Mouse (Mus musculus): ENCODE measurements around the gene Rab4b. TPM values are rescaled to one million over a fixed set of nuclear protein-coding genes. Genes with fewer than 3 reads are reported as not detected.
A peak's percentile ranks its signal among the peaks of the same experiment; 100 is the strongest.

The Rab4b gene
- total RNA-seq, 2 experiments from 2014 or later: 93.5 to 98.7 TPM

GRCm38 (mm10) chr7:27182498-27182897 lies 3.8 kb upstream of the Rab4b start:
- no peak for DNase-seq

DNA sequence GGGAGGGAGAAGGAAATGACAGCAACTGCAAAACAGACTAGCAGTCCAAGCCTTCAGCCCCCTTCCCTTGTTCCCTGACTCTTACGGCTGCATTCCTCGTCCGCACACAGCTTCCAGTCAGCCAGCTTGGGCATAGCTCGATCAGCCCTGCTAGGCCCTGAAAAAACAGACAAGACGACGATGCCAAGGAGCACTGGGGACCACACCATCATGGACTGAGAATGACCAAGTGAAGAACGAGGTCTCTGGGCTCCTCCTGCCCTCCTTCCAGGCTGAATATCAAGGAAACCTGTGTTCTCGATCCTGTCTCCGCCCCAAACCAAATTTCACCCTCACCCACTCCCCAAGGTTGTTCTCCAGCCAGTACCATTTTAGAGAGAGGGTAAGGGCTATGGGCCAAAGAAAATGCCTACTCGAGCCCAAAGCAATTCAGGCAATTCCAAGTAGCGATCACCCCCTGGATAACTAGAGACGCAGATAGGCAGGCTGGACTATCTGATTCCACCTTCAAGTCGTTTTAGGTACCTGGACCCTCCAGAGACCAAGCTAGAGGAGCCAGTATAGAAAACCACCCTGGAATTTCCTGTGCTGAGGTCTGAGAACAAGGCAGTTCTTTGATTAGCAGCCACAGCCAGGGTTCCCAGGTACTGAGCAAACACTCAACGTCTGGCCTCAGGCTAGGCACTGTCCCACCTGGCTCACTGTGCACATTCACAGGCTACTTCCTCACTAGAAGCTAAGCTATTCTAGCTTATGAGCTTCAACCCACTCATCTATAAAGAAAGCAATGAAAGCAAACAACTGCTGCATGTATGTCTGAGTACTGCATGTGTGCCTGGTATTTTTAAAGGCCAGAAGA lies 2.4 kb upstream of the Rab4b start, which contains the start of the genes Gm21983 and Mia:
Gm21983 (minus strand) TSS at position 250 of the 859 bp plus-strand sequence.
Mia (minus strand) TSS at position 321 of the 859 bp plus-strand sequence.
- DNase-seq: no peak

- no peak for DNase-seq
Measured at GRCm38 (mm10) chr7:27180036-27180435, 1.3 kb upstream of the Rab4b start.

GRCm38 (mm10) chr7:27179217-27179918 lies 672 bp upstream of the Rab4b start:
- DNase-seq: no peak

DNA sequence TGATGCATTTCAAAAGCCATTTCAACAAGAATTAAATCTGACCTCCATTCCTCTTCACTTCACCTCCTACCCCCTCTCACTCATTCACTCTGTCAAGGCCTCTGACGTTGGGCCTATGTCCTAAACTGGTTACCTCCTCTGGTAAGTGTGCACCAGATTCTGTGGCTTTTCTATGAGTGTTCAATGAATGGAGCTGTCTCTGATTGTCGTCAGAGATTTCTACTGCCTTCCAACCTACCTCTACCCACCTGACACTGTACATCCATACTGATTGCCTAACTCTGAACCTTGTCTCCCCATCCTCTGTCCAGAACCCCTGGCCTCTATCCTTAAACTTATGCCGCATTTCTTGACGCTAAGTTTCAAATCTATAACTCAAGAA lies 763 bp downstream of the Rab4b start:
- no peak for DNase-seq

GRCm38 (mm10) chr7:27174896-27175295 lies 3.8 kb downstream of the Rab4b start:
- no peak for DNase-seq

DNA sequence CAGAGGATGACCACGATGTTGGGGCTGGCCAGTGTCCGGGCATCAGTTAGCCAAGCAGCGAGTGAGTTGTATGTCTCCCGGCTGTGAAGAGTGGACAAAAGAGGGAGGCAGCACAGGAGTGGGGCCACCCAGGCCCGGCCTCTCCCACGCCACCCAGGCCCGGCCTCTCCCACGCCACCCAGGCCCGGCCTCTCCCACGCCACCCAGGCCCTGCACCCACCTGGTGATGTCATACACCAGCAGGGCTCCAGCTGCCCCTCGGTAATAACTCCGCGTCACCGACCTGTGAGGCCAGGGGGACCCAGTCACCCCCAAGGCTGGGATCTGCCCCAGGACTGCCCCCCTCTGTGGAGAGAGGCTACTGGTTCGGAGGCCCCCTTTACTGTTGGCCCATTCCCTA lies 4.2 kb downstream of the Rab4b start:
- no peak for DNase-seq

DNA sequence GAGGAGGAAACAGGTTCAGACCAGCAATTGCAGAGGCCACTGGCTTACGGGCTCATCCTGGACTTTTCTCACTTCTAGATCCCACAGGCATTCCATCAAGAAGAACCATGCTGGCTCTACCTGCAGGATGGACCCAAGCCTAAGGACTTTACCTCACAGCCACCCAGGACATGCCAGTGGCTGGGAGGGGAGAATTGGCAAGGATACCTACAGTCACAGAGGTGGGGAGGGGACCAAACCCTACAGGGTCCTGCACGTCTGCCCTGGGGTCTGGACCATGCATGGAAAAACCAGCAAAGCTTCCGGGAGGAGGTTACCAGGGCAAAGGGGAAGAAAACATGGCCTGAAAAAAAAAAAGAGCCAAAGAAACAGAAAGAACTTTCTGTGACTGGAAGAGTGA lies 7.7 kb downstream of the Rab4b start:
- DNase-seq: no peak

DNA sequence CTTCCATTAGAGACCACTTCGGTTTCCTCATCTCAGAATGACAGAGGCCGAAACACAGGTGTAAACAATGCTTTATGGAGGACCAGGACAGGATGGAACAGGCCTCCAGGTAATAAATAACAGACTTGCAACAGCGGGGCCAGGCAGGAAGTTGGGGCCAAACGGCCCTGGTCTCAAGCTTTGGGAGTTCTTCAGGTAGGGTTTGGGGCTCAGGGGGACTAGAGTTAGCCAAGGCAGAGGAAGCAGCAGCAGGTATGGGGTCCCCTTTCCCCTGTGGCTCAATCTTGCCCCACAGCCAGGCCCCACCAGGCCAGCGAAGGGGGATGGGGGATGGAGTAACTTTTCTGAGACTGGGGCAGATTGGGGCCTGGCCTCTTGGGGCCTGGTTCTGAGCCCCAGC lies 10.3 kb downstream of the Rab4b start:
- DNase-seq: no peak

- no peak for DNase-seq
Measured at GRCm38 (mm10) chr7:27167475-27168094, 11.1 kb downstream of the Rab4b start.

GRCm38 (mm10) chr7:27166614-27167474 lies 11.9 kb downstream of the Rab4b start, which contains the start of gene Egln2:
Gene Egln2, minus strand, starts transcription at chr7:27166802.
- peak; percentile 90 to 93 for DNase-seq

DNA sequence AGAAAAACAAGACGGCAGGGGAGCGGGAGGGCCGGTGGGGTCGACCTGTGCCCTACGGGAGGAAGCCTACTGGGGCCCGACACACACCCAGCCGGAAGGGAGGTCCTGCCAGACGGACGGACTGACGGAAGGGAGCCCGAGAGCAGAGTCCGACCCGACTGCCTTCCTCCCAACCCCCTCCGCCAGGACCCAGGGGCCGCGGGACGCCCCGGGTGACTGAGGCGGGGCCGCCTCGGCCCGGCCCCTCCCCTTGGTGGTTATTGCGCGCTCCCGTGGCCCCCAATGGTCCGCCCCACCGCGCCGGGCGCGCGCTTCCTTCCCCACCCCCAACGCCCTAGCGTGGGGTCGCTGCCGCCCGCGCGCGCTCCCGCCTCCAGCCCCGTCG lies 12.5 kb downstream of the Rab4b start:
- DNase-seq: peak; percentile 77 to 79

GRCm38 (mm10) chr7:27165696-27166095 lies 13.0 kb downstream of the Rab4b start:
- DNase-seq: no peak

DNA sequence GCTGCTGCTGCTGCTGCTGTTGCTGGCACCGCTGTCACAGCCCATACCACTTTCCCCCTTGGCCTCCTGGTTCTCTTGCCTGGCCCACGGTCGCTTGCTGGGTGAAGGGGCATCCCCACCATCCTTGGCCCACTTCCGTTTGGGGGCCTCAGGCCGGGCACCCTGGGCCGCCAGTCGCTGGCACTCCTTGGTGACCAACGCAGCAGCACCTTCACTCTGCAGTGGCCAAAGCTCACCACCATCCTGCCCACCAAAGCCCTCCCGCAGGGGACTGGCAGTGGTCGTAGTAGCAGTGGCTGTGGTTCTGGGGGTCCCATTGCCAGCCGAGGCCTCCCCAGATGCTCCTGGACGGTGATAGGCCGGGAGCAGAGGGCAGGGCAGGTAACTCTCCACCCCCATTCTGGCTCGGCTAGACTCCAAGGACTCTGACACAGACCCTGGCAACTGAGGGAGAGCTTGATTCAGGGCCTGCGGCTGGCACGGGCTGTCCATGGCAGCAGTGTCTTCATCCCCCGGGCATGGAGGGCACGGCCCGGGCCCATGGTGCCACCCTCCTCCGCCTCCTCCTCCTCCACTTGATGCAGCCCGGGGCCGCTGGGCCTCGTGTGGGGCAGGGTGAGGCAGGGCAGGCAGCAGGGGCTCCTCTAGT lies 13.6 kb downstream of the Rab4b start:
- no peak for DNase-seq

DNA sequence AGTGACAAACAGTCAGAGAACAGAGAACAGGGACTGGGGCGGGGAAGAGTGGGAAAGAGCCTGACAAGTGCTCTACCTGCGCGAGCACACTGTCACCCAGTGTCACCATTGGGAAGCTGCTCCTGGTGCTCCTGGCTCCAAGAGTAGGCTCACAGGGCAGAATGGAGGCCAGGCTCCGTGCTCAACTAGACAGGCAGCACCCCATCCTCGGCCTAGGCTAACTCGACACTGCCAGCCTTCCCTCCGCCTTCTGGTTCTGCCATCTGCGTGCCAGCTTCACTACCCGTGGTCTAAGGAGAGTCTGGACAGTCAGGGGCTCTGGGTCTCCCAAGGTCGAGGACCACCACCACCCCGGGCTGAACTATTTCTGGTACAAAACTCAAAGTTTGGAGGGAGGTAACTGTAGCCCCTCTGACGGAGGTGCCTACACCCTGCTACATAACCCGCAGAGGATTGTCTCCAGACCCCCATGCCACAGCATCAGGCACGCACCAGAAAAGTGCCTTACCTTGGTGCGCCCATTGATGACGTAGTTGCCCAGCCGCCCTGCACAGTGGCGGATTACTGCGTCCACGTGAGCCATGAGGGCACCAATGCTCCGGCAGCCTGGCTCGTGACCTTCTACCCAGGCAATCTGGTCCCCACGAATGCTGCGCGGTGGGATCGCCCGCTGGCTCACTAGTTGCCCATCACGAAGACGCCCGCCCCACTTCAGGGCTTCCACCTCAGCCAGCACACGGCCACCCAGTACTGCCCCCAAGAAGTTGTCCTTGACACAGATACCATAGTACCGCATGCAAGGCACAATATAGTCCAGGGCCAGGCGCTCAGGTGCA lies 14.4 kb downstream of the Rab4b start:
- no peak for DNase-seq

DNA sequence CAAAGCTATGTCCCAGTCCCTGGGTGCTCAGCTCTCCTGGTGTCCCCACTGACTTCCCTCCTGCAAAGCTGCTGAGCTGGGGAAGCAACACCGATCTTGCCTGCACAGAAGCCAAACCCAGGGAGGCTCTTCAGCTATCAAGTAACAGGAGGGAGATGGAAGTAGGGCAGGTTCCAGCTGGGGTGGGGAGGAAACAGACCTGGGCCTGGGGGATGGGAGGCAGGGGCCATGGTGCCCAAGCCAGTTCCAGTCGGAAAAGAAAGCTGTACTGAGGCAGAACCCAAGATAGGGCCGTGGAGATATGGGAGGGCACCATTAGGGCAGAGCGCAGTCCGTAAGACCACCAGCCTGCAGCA lies 15.3 kb downstream of the Rab4b start:
- no peak for DNase-seq

- no peak for DNase-seq
Measured at GRCm38 (mm10) chr7:27162780-27163449, 15.8 kb downstream of the Rab4b start.

DNA sequence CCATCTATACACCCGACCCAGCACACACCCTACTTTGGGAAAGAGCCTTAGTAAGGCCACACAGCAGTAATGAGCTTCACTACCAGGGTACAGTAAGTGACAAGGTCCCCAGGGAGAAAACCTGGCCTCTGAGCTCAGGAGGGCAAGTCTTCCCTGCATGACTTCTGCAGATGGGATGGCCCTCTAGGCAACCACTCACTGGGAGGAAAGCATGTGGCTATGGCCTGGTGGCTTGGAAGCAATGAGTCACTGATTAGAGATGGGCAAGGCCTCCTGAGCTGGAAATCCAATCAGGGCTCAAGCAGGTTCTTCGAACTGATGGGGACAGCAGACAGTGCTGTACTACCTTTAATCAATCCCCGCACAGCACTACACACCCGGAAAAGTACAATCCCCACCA lies 17.0 kb downstream of the Rab4b start:
- DNase-seq: no peak

DNA sequence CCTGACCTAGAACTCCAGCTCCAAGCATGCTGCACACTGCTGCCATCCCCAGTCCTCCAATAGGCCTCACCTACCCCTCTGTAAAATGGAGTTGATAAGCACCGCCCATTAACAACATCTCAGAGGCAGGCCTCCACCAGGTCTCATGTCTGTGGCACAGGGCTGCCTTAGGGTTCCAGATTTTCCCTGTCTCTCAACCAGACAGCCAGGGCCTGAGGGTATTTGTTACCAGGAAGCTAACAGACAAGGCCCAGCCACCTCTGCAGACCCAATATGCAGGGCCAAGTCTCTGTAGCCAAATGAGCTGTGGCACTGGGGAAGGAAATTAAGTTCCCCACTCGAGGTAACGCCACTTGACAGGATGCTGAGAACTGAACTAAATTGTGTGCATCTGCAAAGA lies 17.8 kb downstream of the Rab4b start:
- DNase-seq: no peak

GRCm38 (mm10) chr7:27159882-27160281 lies 18.8 kb downstream of the Rab4b start:
- DNase-seq: peak; percentile 85 to 88

Data from layer of hippocampus, postnatal 36 days (tissue).